Mouse (Mus musculus): ENCODE data around the gene Vapa.

DNA sequence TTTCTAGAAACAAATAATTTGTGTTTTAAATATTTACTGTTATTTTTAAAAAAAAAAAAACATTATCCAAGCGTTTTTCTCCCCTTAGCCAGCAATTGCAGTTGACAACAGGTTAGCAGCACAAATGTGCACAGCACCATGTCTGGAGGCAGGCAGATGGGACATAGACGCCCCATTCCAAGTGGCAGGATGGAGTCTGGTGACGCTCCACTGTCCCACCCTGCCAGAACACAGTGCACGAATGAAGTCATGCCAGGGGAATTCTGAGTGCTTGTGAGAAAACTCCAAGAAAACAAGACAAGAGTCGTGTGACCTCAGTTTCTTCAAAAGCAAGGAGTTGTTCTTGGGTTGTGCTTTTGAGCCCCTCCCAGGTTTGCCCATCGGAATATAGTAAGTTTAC lies 50.0 kb downstream of the Vapa start:
- TF ChIP-seq POLR2A (IDR thresholded peaks at IDR 0.05; ENCODE audit: control insufficient read depth, extremely low read depth, insufficient read depth, low read length, poor library complexity) (no peak), CTCF (IDR thresholded peaks at IDR 0.05; ENCODE audit: borderline replicate concordance, control insufficient read depth, extremely low read depth, insufficient read depth, low read length, poor library complexity) (no peak)

Data from thymus, adult 2 months (tissue).